Mouse (Mus musculus) kidney, postnatal 4 days (tissue): ENCODE measurements around the gene Cby1.
A peak's percentile ranks its signal among the peaks of the same experiment; 100 is the strongest.

ENCODE experiments used
- DNase-seq, 2 experiments: peaks; one replicate each; pipeline ENCODE4 v3.0.0; 2021; ENCODE audit warnings: mixed read lengths in 2 of 2

The Cby1 gene

DNA sequence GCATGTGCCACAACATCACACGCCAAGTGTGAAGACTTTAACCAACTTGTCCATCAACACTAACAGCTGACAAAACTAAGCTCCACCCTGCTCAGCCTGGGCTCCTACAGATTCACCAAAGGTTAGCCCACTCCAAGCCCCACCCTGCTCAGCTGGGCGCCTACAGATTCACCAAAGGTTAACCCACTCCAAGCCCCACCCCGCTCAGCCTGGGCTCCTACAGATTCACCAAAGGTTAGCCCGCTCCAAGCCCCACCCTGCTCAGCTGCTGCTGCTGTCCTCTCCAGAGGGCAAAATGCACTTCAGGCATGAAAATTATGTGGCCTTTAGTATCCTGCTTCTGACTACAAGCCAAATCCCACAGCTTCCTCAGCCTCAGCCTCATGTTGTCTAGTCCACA, 23.0 kb downstream of the Cby1 start:
- no peak for DNase-seq

DNA sequence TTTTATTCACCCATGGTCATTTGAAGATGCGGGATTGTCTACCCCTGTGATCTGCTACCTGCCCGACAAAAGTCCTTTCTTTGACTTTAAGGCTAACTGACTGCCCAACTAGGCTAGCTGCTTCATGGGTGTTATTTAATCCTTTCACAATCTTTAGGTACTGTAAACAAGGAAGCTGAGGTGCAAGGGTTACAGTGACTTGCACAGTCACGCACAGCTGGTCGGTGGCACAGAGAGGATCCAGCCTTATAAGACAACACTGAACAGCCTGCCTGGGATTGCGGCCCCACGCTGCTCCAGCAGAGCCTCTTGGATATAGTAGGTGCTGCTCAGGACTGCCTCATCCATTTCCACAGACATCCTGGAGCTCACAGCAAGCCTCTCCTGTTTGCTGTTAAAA, 24.1 kb downstream of the Cby1 start:
- DNase-seq, result no peak

DNA sequence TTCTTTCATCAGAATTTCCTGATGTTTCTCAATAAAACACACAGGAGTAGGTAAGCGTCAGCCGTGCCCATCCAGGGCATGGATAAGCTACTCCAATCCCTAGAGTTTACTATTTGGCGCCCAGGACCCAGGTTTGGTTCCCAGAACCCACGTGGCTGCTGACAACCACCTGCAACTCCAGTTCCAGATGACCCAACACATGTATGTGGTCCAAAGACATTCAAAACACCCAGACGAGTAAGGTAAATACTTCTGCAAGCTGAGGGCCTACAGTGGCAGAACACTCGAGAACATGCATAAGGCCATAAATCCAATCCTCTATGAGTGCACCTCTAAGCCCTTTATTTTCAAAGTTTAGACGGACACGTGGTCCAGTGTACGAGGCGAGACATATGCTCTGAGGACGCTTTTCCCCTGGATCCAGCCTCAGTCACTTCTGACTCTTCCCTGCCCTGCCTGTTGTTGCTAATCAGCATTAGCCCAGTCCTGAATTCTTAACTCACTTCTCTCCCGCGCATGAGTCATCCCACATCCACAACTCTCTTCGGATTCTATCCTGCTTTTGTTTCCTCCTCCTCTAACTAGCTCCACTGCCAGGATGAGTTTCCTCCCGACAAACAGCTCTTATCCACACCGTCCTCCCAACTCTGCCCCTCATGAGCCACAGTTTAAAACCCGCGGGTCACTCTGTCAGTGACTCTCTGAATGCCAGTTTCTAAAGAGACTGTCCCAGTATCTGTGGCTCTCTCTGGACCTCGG, 24.9 kb downstream of the Cby1 start:
- no peak for DNase-seq

DNA sequence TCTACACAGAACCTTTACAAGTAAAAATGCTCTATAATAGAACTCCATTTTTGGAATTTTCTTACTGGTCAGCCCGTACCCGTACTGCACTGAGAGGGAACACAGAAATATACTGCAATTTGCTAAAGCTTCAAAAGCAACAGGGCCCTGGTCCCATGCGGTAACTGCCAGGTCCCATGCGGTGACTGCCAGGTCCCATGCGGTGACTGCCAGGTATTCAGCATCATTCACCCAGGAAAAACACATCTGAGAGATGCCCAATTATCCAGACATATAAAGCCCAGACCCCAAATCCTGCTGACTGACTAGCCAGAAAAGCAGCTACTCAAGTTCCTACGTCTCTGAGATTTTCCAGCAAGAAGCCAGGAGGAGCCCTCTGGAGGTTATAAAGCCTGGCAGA, 25.6 kb downstream of the Cby1 start:
- DNase-seq, result no peak

DNA sequence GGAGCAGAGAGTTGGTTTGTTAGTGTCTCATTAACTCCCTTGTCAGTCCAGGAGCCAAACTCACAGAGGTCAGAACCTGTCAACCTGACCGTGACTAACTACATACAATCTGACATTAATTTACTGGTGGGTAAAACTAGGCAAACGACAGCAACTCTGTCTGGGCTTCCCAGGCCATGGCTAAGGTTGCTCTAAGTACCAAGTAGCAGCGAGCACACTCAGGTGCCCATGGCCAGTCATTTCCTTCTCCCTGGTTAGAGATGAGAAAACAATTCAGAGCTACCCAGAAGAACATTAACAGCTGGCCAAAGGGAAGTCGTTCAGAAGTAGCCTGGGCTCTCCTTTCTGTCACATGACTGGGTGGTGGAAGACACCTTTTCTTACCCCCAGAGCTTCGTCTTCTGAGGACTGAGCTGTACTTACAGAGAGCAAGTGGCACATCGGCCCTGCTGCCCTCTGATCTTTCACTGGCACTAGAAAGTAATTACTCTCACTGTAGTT, 26.2 kb downstream of the Cby1 start:
- DNase-seq, result peak in 1 of 2 experiments; percentile 51

DNA sequence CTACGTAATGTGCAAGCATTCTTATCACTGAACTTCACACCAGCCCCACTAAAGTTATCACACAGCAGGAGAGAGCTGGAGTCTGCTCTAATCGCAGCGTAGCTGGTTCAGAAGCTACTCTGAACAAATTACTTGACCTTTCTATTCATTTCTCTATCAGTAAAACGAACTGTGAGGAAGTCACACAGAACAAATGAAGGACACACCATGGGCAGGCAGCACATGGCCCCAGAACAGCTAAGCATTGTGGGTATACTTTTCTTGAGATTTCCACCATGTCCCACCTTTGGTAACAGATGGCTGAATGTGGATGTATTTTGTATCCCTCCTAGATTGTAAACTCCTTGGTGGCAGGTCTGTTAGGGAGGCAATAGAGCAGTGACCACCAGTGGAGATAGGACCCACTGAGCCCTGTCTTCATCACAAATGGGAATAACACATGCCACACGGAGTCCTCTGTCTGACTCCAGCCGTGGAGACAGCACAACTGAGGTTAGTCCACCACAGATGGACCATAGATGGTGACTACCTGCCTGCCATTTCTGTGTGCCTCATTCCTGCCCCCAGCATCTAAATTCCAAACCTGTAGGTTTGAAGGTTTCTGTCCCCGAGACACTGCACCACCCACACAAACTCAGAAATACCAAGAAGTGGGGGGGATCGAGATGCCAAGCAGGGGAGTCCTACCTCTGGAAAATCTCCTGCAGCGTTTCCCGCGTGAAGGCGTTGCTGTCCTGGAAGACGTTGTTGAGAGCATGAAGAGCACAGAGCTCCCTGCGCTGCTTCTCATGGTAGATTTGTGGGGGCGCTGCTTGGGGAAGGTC, 27.3 kb downstream of the Cby1 start:
- DNase-seq, result no peak

DNA sequence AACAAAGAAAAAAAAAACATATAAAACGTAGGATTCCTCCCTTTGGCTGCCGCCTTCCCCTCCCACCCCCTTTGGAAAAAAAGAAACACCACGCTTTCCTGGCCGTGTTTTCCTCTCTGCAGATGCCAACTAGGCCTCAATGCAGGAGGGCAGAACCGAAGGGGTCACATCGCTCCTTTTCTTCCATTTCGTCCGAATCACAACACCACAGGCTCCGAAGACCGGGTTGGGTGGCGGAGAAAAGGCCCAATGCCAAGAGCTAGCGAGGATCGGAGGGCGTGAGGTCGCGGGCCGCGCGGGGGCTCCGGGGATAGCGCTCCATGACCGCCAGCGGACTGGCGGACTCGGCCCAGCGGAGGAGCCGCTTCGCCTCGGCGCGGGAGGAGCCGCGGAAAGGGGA, 28.2 kb downstream of the Cby1 start:
- no peak for DNase-seq

DNA sequence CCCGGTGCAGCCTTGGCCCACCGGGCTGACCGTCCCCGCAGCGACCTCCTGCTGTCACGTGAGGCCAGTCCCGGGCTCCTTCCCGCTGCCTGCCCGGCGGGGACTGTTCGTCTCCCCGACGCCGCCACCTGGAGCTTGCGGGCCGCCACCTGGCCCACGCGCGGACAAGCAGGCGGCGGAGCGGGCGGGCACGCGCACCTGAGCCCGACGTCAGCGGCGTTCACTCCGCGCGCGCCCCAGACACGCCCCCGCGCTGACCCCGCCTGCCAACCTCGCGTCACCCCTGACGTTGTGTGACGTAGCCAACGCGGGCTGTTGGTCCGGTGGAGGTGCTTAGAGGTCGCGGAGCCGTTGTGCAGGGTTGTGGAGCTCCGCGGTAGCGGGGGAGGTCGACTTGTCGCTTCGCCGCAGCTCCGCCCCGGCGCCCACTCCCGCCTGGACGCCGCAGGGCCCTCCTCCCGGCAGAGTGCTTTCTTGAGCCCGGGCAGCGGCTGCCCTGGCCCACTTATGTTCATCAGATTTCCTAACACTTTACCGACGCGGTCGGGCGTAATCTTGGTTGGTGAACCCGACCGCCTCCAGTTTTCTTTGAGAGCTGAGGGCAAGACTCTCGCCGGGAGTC, 28.8 kb downstream of the Cby1 start, which contains the start of gene Josd1:
TSS of gene Josd1 (minus strand) at position 274 of the 622 bp plus-strand sequence.
- DNase-seq, result peak; percentile 96 to 97

DNA sequence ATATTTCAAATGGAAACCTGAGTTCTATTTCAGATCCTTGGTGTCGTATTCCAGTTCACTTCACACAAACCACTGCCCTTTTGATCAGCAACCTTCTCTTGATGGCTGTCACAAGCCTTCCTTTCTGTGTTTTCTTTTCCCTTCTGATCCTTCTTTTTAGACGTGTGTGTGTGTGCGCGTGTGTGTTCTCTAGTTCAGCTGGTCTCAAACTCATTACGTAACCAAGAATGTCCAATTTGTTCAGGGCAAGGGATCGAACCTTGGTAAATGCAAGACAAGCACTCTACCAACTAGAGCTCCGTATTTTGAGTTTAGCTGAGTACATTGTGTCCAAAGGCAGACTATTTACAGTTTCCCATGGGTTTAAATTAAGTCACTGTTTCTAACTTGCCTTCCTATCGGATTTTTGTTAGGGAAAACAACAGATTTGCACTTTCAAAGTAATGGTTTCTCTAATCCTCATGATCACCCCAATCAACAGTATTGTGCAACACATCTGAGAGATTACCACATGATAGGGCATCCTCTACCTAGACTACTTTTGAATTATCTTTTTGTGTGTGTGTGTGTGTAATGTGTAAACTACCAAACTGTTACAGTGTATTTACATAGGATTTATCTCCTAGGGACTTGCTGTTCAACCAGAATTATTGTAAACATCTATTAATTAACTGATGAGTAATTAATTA, 29.4 kb downstream of the Cby1 start:
- DNase-seq, result no peak

DNA sequence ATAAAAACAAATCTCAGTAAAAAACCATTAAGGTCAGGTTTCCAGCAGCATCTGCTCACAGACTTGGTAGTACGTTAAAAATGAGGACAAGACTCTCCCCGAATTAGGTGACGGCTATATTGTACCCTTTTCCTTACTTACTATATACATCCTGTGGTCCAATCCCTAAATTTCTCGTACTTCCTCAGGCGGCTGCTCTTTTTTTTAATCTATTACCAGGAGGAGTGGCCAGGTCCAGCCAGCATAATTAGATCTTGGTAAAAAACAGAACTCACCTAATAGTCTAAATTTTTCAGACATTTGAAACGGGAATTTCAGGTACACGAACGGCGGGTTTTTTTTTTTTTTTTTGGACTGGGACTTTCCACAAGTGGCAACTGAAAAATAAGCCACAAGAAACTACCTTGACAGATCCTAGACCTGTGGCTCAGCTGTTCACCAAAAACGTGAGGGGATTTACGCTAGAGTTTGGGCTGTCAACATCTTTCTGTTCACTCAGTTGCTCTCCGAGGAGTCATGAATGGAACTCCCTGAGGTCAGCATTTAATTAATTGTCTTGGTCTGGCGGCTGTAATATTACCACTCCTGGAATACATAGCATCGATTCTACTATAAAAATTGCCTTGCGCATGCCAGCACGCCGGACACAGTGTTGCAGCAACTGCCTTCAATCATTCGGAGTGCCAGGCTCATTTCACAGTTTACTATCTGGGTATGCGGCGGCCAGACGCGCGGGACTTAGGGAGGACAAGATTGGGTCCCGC, 30.8 kb downstream of the Cby1 start:
- DNase-seq, result no peak

DNA sequence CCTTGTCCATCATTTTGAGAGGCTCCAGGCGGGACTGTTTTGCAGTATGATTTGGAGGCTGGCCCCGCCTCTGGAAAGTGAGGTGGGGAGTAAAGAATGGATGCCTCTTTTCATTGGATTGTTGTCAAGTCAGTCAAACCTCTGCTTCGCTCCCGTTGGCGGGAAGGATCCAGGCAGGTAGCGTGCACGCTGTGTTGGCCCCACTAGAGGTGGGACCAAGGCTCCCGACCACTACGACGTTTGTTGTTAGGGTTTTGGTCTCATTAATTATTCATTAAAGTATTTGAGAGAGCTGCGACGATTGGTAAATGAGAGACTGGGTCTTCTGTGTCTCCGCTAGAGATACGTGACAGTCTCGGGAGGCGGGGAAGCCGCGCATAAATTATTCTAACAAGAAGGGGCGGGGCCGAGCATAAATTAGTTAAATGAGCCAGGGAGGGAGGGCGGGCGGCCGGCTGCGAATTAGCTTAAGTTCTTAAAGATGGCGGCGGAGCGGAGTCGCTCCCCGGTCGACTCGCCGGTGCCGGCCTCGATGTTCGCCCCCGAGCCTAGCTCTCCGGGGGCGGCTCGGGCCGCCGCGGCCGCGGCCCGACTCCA, 31.5 kb downstream of the Cby1 start, which contains the start of gene Gtpbp1:
TSS of gene Gtpbp1 (plus strand) at position 420 of the 597 bp plus-strand sequence.
- peak; percentile 96 to 97 for DNase-seq

DNA sequence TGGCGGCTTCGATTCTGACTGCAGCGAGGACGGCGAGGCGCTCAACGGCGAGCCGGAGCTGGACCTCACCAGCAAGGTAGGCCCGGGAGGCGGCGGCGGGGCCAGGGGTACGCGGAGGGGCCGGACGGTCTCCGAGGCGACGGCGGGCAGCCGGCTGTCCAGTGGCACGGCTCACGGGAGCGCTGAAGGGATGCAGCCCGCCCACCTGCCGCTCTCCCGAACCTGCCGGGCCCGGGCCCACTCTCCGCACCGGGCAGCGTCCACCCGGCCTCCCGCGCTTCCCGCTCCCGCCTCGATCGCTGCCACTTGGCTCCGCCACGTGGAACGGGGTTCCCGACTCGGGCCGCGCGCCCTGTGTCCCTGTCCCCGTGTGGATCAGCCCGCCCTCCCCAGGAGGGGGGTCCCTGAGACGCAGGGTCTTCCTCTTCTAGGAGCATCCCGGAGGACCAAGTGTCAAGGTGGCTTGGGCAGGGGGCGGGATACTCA, 32.1 kb downstream of the Cby1 start:
- DNase-seq, result no peak

DNA sequence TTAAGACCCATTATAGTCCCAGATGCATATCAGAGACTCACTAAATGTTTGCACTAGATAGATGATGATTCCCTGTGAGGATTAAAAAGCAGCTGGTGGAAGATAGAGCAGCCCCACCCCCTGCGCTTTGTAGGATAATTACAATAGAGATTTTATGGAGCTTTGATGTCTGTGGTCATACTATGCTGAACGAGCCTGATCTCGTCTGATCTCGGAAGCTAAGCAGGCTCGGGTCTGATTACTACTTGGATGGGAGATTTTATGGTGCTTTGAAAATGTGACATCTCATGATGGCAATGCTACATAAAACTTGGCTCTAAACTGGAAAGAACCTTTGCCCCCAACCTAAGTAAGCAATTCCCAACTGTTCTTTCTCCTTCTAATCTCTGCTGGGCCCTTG, 33.3 kb downstream of the Cby1 start:
- no peak for DNase-seq

DNA sequence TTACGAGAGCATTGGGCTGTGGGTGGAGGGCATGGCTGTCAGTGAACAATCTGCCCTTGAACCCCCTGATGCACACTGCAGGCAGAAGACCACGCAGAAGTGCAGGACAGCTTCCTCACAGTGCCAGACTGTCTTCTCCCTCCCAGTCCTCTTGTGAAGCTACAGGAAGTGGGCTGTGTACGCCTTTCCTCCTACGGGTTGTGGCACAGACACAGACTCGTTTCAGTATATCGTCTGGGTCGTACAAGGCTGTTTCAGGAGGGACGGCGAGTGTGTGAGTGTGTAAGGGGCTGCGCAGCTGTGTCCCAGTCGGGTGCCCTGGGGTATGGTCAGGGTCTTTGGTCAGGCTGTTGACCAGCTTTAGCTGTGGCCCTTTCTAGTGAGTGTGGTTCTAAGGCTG, 34.7 kb downstream of the Cby1 start:
- DNase-seq, result no peak

DNA sequence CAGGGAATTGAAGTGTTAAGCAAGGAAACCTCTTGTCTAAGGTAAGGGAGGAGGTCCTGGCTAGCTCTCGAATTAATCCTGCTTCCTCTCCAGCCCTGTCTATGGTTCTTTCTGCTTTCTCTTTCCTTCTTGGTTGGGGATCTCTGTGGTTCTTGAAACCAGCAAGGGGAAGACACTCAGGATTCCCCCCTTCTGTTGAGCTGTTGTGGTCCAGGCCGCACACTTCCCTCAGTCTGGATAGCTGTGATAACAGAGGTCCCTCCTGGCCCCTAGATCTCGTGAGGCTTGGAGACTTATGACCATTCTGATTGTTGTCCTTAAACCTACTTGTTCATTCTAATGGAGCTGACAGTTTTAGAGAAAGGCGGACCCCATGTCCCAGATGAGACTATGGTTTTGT, 35.5 kb downstream of the Cby1 start:
- no peak for DNase-seq

DNA sequence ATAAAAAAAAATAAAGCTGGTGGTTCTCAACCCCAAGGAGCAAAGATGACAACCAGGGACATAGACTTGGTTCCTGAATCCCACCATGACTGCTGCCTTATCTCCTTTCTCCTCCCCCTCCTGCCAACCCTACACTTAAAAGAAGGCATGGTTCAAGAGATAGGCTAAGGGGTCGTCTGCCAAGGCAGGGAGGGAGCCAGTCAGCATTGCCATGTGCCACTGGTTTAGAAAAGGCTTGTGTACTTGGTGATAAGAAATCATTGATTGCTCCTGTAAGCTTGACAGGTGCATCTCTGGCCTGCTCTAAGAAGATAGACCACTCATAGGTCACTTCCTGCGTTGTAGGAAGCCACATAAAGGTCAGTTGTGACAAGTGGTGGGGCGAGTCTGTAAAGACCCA, 36.5 kb downstream of the Cby1 start:
- no peak for DNase-seq

DNA sequence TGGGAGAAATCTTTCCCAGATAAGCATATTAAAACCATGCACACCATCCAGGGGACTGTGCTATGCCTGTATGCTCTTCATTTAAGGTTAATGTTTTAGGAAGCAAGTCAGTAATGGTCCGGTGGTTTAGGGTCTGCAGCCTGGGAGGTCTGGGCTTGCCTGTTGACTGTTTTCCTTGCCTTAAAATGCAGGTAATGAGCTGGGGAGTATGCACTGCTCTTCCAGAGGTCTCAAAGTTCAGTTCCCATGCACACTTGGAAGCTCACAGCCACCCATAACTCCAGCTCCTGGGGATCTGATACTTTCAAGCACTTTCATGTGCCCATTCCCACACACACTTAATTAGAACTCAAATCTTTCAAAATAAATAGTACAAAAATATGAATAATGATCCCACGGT, 37.5 kb downstream of the Cby1 start:
- DNase-seq, result no peak

DNA sequence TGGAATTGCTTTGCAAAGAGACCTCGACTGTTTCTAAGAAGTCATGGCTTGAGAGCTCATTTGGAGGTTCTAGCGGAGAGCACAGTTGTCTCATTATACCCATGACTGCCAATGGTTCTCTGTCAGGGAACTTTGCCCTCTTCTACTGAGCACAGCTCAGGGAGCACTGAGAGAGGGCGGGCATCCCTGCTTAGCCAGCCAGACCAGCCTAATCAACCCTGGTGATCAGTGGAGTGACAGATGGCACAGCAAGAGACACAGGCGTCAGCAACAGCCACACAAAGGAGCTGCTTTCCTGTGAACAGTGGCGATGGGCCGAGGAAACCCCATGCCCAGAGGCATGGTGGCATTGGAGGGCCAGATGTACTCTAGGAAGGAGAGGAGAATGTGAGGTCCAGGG, 38.0 kb downstream of the Cby1 start:
- DNase-seq, result peak in 1 of 2 experiments; percentile 23

DNA sequence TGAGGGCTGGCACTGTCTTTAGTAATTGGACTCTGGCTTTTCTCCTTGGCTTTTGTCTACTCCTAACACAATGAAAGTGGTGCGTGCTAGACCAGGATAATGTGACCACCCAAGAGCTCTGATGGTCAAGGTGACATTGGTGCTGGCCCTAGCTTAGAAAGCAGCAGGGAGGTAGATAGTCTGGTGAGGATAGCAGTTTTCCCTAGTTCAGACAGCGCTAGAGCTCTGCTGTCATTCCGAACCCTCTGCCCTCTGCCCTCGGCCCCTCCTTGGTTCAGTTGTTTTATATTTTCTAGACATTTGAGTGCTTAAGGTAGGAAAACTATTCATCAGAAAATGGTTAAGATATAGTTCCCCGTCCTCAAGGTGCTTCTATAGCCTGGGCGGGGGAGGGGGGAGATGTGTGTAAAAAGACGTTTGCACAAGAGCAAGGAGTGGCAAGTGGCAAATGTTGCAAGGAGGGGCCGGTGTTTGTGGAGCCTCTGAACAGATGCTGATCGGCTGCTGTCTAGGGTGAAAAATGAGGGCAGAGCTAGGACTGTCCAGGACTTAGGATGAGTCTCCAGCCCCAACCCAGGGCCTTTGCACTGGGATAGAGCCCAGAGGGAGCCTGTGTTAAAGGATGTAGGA, 38.7 kb downstream of the Cby1 start:
- no peak for DNase-seq

DNA sequence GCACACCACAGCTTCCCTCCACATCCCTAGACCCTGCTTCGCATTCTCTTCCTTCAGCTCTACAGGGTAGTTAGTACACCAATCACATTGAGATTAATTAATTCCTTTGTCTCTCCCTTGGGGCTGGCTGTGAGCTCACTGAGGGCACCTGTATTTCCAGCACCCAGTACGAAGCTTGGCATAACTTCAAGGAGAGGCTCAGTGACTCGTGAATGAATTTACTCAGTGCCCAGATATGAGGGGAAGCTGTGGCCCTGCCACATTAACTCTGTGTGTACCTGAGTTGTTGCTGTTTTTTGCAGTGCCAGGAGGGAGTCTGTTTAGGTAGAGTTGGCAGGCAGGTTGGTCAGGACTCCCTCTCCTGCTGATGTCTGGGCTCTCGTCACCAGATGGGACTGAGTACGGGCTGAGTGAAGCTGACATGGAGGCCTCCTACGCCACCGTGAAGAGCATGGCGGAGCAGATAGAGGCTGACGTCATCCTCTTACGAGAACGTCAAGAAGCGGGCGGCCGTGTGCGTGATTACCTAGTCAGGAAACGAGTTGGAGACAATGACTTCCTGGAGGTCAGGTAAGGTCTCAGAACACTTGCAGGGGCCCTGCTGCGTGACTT, 47.7 kb downstream of the Cby1 start:
- DNase-seq, result no peak
